Mouse (Mus musculus) adrenal gland, postnatal 36 days (tissue): ENCODE results near the gene Tmem44. TPM values are rescaled to one million over a fixed set of nuclear protein-coding genes. Genes with fewer than 3 reads are reported as not detected.

Experiments used
- DNase-seq, 2 experiments: peaks; one replicate each; pipeline ENCODE4 v3.0.0; 2021; ENCODE audit warnings: mixed read lengths in 1 of 2
- long read RNA-seq, 2 experiments: library from polyadenylated mRNA; stranded (forward); transcript quantifications; one replicate each; pipeline ENCODE4 v2.0.0; 2021; ENCODE audit warnings: borderline sequencing depth in 2 of 2
- total RNA-seq, 2 experiments: library from RNA; stranded (reverse); gene quantifications; 2 replicates each; pipeline ENCODE4 v1.2.3; 2021

Gene Tmem44
- total RNA-seq = 1 to 10 TPM; 3.7 to 4.7 TPM
- long read RNA-seq, experiment 1, full-length matches to known transcripts = 1 of 2 reads
- long read RNA-seq, experiment 1, partial matches to known transcripts = 0 of 2 reads
- long read RNA-seq, experiment 1, other reads (novel, unspliced or antisense) = 1 of 2 reads
- long read RNA-seq, experiment 2 = 0 reads

GRCm38 (mm10) chr16:30550748-30551192, at the start of gene Tmem44:
Gene Tmem44 (minus strand): TSS chr16:30550842.
- no peak for DNase-seq

GRCm38 (mm10) chr16:30599491-30600268, 49.0 kb upstream of the Tmem44 start, which contains the start of gene Fam43a:
Gene Fam43a (plus strand): TSS chr16:30599723.
- peak; percentile 94 to 95 for DNase-seq

GRCm38 (mm10) chr16:30596959-30597681, 46.5 kb upstream of the Tmem44 start:
- peak; percentile 89 for DNase-seq

- no peak for DNase-seq
Measured at GRCm38 (mm10) chr16:30595835-30596557, 45.4 kb upstream of the Tmem44 start.

GRCm38 (mm10) chr16:30595356-30595755, 44.7 kb upstream of the Tmem44 start:
- no peak for DNase-seq

- no peak for DNase-seq
Measured at GRCm38 (mm10) chr16:30591990-30592389, 41.3 kb upstream of the Tmem44 start.

- no peak for DNase-seq
Measured at GRCm38 (mm10) chr16:30590264-30591209, 39.9 kb upstream of the Tmem44 start.

GRCm38 (mm10) chr16:30587494-30588327, 37.1 kb upstream of the Tmem44 start, which contains the start of gene Lsg1:
Gene Lsg1 (minus strand): TSS chr16:30587592.
- DNase-seq = peak; percentile 84 to 88

GRCm38 (mm10) chr16:30586935-30587493, 36.4 kb upstream of the Tmem44 start:
- DNase-seq = no peak

GRCm38 (mm10) chr16:30580765-30581164, 30.1 kb upstream of the Tmem44 start:
- no peak for DNase-seq

GRCm38 (mm10) chr16:30576392-30576791, 25.8 kb upstream of the Tmem44 start:
- DNase-seq = no peak

GRCm38 (mm10) chr16:30575815-30576214, 25.2 kb upstream of the Tmem44 start:
- no peak for DNase-seq

- peak in 1 of 2 experiments; percentile 12 for DNase-seq
Measured at GRCm38 (mm10) chr16:30572239-30572638, 21.6 kb upstream of the Tmem44 start.

- DNase-seq = no peak
Measured at GRCm38 (mm10) chr16:30571378-30571777, 20.7 kb upstream of the Tmem44 start.

- no peak for DNase-seq
Measured at GRCm38 (mm10) chr16:30570173-30570572, 19.5 kb upstream of the Tmem44 start.

- no peak for DNase-seq
Measured at GRCm38 (mm10) chr16:30565631-30566030, 15.0 kb upstream of the Tmem44 start.

GRCm38 (mm10) chr16:30560601-30561000, 10.0 kb upstream of the Tmem44 start:
- no peak for DNase-seq

GRCm38 (mm10) chr16:30559312-30559992, 8.8 kb upstream of the Tmem44 start:
- DNase-seq = peak; percentile 31 to 38

GRCm38 (mm10) chr16:30554109-30554508, 3.5 kb upstream of the Tmem44 start:
- DNase-seq = no peak
